Mouse (Mus musculus) forelimb bud, embryonic 11.5 days (tissue): ENCODE measurements at regions not wholly inside any gene's neighbourhood (a gene's known extent, or its start where the extent isn't known, plus 50 kb on each side); places are given as distances from the start of the nearest gene placed in this dataset.

ENCODE experiments used
- DNase-seq: peaks from one replicate; pipeline ENCODE4 v3.0.0-alpha.2; 2012; ENCODE audit warnings: low read depth, low spot score

GRCm38 (mm10) chr9:61135917-61136316, 236.2 kb upstream of the Tle3 start:
- DNase-seq = no peak

GRCm38 (mm10) chr9:61138741-61139368, 233.3 kb upstream of the Tle3 start:
- DNase-seq = no peak

GRCm38 (mm10) chr9:61143101-61143500, 229.1 kb upstream of the Tle3 start:
- no peak for DNase-seq

GRCm38 (mm10) chr9:61144685-61145318, 227.4 kb upstream of the Tle3 start:
- no peak for DNase-seq

GRCm38 (mm10) chr9:61145738-61146137, 226.4 kb upstream of the Tle3 start:
- no peak for DNase-seq

GRCm38 (mm10) chr9:61151201-61151600, 221.0 kb upstream of the Tle3 start:
- no peak for DNase-seq

GRCm38 (mm10) chr9:61151901-61152337, 220.2 kb upstream of the Tle3 start:
- no peak for DNase-seq

- DNase-seq = no peak
These were observed 217.4 kb upstream of the Tle3 start for GRCm38 (mm10) chr9:61154721-61155120.

- peak; percentile 39 for DNase-seq
These were observed 216.3 kb upstream of the Tle3 start for GRCm38 (mm10) chr9:61155851-61156250.

- no peak for DNase-seq
These were observed 213.9 kb upstream of the Tle3 start for GRCm38 (mm10) chr9:61158192-61158770.

- no peak for DNase-seq
These were observed 213.0 kb upstream of the Tle3 start for GRCm38 (mm10) chr9:61159159-61159558.

GRCm38 (mm10) chr9:61159616-61160015, 212.6 kb upstream of the Tle3 start:
- no peak for DNase-seq

GRCm38 (mm10) chr9:61162884-61163283, 209.3 kb upstream of the Tle3 start:
- no peak for DNase-seq

GRCm38 (mm10) chr9:61163671-61164288, 208.4 kb upstream of the Tle3 start:
- DNase-seq = peak; percentile 73

GRCm38 (mm10) chr9:61164501-61165251, 207.5 kb upstream of the Tle3 start:
- no peak for DNase-seq

GRCm38 (mm10) chr9:61166115-61166514, 206.1 kb upstream of the Tle3 start:
- no peak for DNase-seq

GRCm38 (mm10) chr9:61167097-61167842, 204.9 kb upstream of the Tle3 start:
- no peak for DNase-seq

GRCm38 (mm10) chr9:61168931-61169330, 203.2 kb upstream of the Tle3 start:
- no peak for DNase-seq

GRCm38 (mm10) chr9:61169506-61170090, 202.6 kb upstream of the Tle3 start:
- no peak for DNase-seq

GRCm38 (mm10) chr9:61170921-61171320, 201.2 kb upstream of the Tle3 start:
- DNase-seq = no peak

- DNase-seq = no peak
These were observed 199.7 kb upstream of the Tle3 start for GRCm38 (mm10) chr9:61172421-61172820.
